Mouse (Mus musculus) hindbrain, postnatal 0 days (tissue): Measurements from ENCODE around the gene Htra2. TPM values are rescaled to one million over a fixed set of nuclear protein-coding genes. Genes with fewer than 3 reads are reported as not detected.

ENCODE experiments used
- ATAC-seq: fragments of 200-750 bp; cut with Nextera tagmentation; 2 replicates; pipeline ENCODE4 v1.8.0; 2017; ENCODE audit warnings: mild to moderate bottlenecking, moderate TSS enrichment, moderate library complexity
- DNase-seq: peaks from one replicate; pipeline ENCODE4 v3.0.0-alpha.2; 2015; ENCODE audit warnings: low spot score
- H3K27ac ChIP-seq: fragments of 300-500 bp; sonication (generic); 2 replicates; pipeline ENCODE4 v1.5.1; 2014; ENCODE audit warnings: mild to moderate bottlenecking
- H3K27me3 ChIP-seq: fragments of 300-500 bp; sonication (generic); 2 replicates; pipeline ENCODE4 v1.6.1; 2014; ENCODE audit warnings: low read length, mixed read lengths; ENCODE audit not compliant: insufficient read depth
- H3K36me3 ChIP-seq: fragments of 300-500 bp; sonication (generic); 2 replicates; pipeline ENCODE4 v1.6.1; 2014; ENCODE audit warnings: low read length, mixed read lengths; ENCODE audit not compliant: insufficient read depth
- H3K4me1 ChIP-seq: fragments of 300-500 bp; sonication (generic); 2 replicates; pipeline ENCODE4 v1.6.1; 2014; ENCODE audit warnings: antibody characterized with exemption, low read length, mixed read lengths; ENCODE audit not compliant: insufficient read depth
- H3K4me2 ChIP-seq: fragments of 300-500 bp; sonication (generic); 2 replicates; pipeline ENCODE4 v1.6.1; 2014; ENCODE audit warnings: low read depth, mild to moderate bottlenecking, low read length, moderate library complexity, mixed read lengths
- H3K4me3 ChIP-seq: fragments of 300-500 bp; sonication (generic); 2 replicates; pipeline ENCODE4 v1.5.1; 2014; ENCODE audit warnings: low read length
- H3K9ac ChIP-seq: fragments of 300-500 bp; sonication (generic); replicated peaks from 2 replicates; pipeline ENCODE4 v1.6.1; 2014; ENCODE audit warnings: mild to moderate bottlenecking, low read length, moderate library complexity, mixed read lengths
- H3K9me3 ChIP-seq: fragments of 300-500 bp; sonication (generic); 2 replicates; pipeline ENCODE4 v1.6.1; 2016; ENCODE audit warnings: low read length, mixed read lengths
- CTCF ChIP-seq: IDR thresholded peaks from 2 replicates; pipeline ENCODE4 v1.5.1; 2016; ENCODE audit warnings: antibody characterized with exemption, control low read depth, low read depth
- WGBS: fragments of 180-500 bp; shearing (Covaris S2); extraction: QIAGEN DNeasy Blood & Tissue Kit; methylation state at CpG from one replicate; pipeline ENCODE4 v1.1.7; 2014; 5-methylcytosine and 5-hydroxymethylcytosine counted together
- polyA plus RNA-seq: library from polyadenylated mRNA; unstranded; fragments of >200 nt; fragmentation: Nextera tagmentation; extraction: Ambion mirVana; gene quantifications from 2 replicates; pipeline ENCODE4 v1.2.1, GENCODE M21; 2015
- total RNA-seq: library from RNA; depleted of rRNA; stranded (reverse); fragments of >200 nt; gene quantifications from 2 replicates; pipeline ENCODE4 v1.2.3, GENCODE M21; 2014

Gene Htra2
- total and polyA plus RNA-seq, 2 experiments from 2014 or later, result 48.4 to 82.9 TPM

DNA sequence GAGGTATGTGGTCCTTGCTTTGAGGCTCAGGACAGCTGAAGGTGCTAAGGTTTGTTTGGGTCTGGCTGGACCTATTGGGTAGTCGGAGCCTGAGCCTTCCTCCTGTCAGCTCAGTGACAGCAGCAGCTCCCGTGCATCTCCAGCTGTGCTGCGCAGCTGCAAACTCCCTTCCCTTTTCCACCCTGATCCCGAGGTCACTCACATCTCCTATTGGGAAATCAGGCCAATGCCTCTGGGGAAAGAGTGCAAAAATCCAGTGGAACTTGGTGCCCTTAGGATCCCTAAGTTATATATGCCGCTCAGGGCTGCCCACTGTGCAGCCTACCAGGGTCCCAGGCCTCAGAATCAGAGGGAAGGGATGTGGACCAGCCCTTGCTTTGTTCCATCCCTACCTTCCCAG lies 28.4 kb upstream of the Htra2 start:
- Histone ChIP-seq H3K9ac (no peak overlapping the region), H3K36me3 (0 out of 2 replicates have a peak, but pooled peaks cover 4% of the 10 kb centered on the region), H3K9me3 (no peaks in the 10 kb centered on the region), H3K27ac (no peak overlapping the region), H3K4me2 (no peak overlapping the region), H3K4me1 (no peaks in the 10 kb centered on the region), H3K27me3 (peaks cover 47% of the 10 kb centered on the region), H3K4me3 (no peak overlapping the region)
- DNase-seq (no peak), ATAC-seq (no peak)
- WGBS, result 6% methylated on average over 5 of the region's 5 CpGs
- no peak for TF ChIP-seq CTCF

GRCm38 (mm10) chr6:83080210-83080609 lies 25.1 kb upstream of the Htra2 start:
- no peak for TF ChIP-seq CTCF
- peaks cover 25% of the 10 kb centered on the region for H3K27me3 ChIP-seq
- 98% methylated on average over 5 of the region's 5 CpGs for WGBS
- no peaks in the 10 kb centered on the region for H3K4me1 ChIP-seq
- no peak overlapping the region for H3K9ac ChIP-seq
- H3K9me3 ChIP-seq, result no peaks in the 10 kb centered on the region
- DNase-seq (no peak), ATAC-seq (no peak)
- H3K4me3 ChIP-seq, result no peak overlapping the region
- H3K4me2 ChIP-seq, result no peak overlapping the region
- no peak overlapping the region for H3K27ac ChIP-seq
- 0 out of 2 replicates have a peak, but pooled peaks cover 4% of the 10 kb centered on the region for H3K36me3 ChIP-seq

DNA sequence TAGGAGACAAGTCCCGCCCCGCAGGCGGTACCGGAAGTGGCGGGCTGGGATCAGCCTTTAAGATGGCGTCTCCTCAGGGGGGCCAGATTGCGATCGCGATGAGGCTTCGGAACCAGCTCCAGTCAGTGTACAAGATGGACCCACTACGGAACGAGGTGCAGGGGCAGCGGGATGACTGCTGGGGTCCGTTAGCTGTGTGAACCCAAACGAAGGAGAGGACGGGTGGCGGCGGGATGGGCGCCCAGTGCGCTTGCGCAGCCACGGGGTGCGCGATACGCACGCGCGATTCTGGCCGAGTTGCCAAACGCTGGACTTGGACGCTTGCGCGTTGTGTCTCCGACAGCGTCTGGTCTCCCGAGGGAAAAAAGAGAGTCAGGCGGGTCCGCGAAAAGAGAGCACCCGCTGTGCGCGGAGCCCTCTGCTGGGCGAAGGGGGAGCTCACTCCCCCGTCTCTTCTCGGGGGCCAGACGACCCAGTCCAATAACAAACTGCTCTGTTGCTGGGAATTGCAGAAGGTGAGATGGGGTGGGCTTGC lies 23.3 kb upstream of the Htra2 start:
- DNase-seq (peak; percentile 99), ATAC-seq (peak; percentile 94)
- peak; percentile 62 for TF ChIP-seq CTCF
- Histone ChIP-seq H3K36me3 (0 out of 2 replicates have a peak, but pooled peaks cover 4% of the 10 kb centered on the region), H3K4me1 (no peaks in the 10 kb centered on the region), H3K4me3 (peak overlapping the region; percentile 66), H3K4me2 (peak overlapping the region; percentile 86), H3K9me3 (no peaks in the 10 kb centered on the region), H3K27me3 (peaks cover 24% of the 10 kb centered on the region), H3K27ac (peak overlapping the region; percentile 95), H3K9ac (peak overlapping the region; percentile 59)
- under 1% methylated on average over 46 of the region's 46 CpGs for WGBS

DNA sequence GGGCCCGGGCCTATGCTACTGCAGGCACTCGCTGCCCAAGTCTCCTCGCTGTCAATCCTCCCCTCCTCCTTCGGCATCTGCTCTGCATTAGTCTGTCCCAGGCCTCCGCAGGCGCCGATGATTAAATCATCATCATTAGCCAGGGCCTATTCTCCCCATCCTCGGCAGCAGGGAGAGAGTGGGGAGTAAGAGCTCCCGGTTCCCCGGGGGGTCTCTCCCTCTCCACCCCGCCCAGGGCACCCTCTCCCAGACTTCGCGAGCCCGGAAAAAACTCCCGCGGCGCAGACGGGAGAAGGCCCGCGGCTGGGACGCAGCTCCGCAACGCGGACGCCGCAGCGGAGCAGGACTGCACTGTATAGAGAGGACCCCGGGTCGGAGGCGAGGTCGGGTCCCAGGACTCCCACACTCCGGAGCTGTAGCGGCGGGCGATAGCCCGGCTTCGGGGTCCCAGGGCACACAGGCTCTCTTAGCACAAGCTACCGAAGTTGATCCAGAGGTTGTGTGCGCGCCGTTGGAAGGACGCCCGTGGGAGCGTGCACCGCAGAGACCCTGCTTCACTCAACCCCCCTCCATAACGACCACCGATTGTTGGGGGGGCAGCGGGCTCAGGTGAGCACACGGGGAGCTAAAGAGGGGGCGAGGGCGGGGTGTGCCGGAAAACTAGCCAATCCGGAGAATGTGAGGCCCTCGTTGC lies 22.7 kb upstream of the Htra2 start, which contains the start of gene Pcgf1:
Gene Pcgf1 (plus strand): TSS at position 240 of the 694 bp plus-strand sequence.
- Histone ChIP-seq H3K9me3 (no peaks in the 10 kb centered on the region), H3K27me3 (peaks cover 26% of the 10 kb centered on the region), H3K4me1 (no peaks in the 10 kb centered on the region), H3K36me3 (0 out of 2 replicates have a peak, but pooled peaks cover 4% of the 10 kb centered on the region), H3K27ac (peak within 1 kb of the TSS; percentile 95), H3K4me2 (peak within 1 kb of the TSS; percentile 86), H3K9ac (peak within 1 kb of the TSS; percentile 59), H3K4me3 (peak within 1 kb of the TSS; percentile 66)
- DNase-seq (peak; percentile 28), ATAC-seq (peak; percentile 68)
- no peak for TF ChIP-seq CTCF
- WGBS, result under 1% methylated on average over 54 of the region's 54 CpGs

- Histone ChIP-seq H3K9ac (no peak overlapping the region), H3K36me3 (no peaks in the 10 kb centered on the region), H3K9me3 (no peaks in the 10 kb centered on the region), H3K27me3 (peaks cover 54% of the 10 kb centered on the region), H3K4me1 (no peaks in the 10 kb centered on the region), H3K4me2 (no peak overlapping the region), H3K27ac (no peak overlapping the region), H3K4me3 (no peak overlapping the region)
- ATAC-seq, result no peak
- TF ChIP-seq CTCF, result peak; percentile 35
- 9% methylated on average over 2 of the region's 2 CpGs for WGBS
- no peak for DNase-seq
These were observed 19.9 kb upstream of the Htra2 start for GRCm38 (mm10) chr6:83074979-83075378.

DNA sequence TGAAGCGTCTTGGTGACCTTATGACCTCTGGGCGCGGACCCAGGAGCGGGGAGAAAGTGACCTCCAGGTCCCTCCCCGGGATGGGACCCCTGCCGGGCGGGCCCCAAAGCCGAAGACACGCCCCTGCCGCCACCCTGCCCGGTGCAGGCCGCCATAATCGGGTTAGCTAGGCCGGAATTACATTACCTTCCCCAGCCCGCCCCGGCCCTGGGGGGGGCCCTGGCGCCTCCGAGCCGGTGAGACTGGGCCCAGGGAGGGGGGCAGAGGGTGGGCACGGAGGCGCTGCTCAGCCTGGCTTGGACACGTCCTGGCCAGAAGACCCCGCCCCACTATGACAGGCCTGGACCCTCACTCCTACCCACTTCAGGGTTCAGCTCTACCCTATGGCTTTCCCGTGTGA lies 16.1 kb upstream of the Htra2 start:
- Histone ChIP-seq H3K4me1 (no peaks in the 10 kb centered on the region), H3K4me3 (no peak overlapping the region), H3K27ac (no peak overlapping the region), H3K36me3 (no peaks in the 10 kb centered on the region), H3K27me3 (peaks cover 85% of the 10 kb centered on the region), H3K9ac (no peak overlapping the region), H3K9me3 (no peaks in the 10 kb centered on the region), H3K4me2 (no peak overlapping the region)
- ATAC-seq (peak; percentile 27; the same call in 1 of the 2 replicates), DNase-seq (no peak)
- under 1% methylated on average over 19 of the region's 24 CpGs for WGBS
- no peak for TF ChIP-seq CTCF
